Mouse (Mus musculus) mouse trophoblast stem cell (cell line): ENCODE results near the gene Slc17a2.
"Not testable (repeated sequence)": the region's sequence is repeated elsewhere in the genome, so short reads cannot be mapped to it uniquely, and the experiment has no call there.

Experiments
- in situ Hi-C, 2 experiments: fragments of 300-500 bp; cut with MseI, MboI; formaldehyde crosslinking; loops; 2 replicates in 1 of 2; 3 replicates in 1 of 2; pipeline ENCODE4 v1.15.1; 2025

The Slc17a2 gene

DNA sequence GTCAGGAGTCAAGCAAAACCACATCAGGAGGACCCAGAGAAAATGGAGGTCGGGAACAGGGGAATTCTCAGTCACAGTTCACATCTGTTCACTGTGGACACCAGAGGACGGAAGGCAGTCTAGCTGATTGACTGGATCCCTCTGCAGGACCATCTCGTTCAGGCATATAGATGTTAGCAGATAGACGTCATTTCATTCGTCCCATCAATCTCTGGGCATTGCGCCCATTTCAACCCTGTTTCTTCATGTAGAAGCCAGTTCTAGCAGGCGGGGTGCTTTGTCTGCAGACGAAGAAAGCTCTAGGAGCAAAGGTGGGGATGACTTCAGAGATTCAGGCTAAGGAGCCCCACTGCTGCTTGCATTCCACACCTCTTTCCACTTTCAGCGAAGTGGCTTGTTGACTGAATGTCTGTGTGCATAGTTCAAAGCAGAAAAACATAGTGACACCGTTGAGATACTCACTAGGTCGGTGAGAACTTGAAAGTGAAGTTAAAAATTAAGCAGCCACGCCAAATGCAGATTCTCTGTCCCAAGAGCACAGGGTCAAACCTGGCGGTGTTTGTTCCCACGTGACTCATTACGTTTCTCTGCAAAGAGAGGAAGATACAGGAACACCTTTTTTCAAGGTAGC, at the start of gene Slc17a2:
TSS of gene Slc17a2 (plus strand) at position 572 of the 631 bp plus-strand sequence.
- in situ Hi-C loops: no loop called here

- in situ Hi-C loops: no loop called here
Measured at GRCm38 (mm10) chr13:23757211-23757773, 49.5 kb upstream of the Slc17a2 start.

DNA sequence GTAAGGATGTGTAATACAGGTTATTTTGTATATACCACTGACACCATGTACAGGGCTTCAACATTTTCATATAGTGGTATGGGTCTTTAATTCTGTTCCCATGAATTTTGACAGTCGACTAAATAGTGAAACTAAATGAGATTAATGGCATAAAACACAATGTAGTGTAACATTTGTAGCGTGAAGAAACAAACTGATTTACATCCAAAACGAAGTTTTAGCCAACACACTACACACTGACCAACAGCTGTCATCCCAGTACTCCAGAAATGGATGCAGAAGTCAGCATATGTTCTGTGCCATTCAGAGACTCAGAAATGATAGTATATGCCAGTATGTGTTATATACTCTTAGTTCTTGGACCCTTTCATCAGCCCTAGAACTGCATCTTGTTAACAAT, 48.9 kb upstream of the Slc17a2 start:
- in situ Hi-C loops: no loop called here

DNA sequence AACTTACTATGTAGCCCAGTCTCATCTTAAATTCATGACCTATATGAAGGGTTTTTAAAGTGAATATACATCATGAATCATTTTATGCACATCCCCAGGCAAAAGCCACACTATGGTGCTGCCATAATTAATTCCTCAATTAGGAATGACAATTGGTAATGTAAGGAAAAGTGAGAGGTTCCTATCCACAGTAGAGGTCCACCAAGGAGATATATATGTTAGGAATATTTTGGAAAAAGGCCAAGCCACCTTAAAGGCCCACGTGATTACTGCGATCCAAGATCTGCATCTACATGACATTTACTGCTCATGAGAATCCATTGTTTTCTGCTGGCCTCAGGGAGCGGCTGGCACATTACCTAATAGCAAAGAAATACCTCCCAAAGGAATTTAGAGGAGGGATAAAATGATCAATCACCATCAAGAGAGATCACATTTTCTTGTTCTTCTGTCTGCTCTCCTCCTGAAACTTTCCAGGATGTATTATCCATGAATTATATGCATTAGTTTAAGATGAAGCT, 47.5 kb upstream of the Slc17a2 start:
- in situ Hi-C loops: no loop called here

GRCm38 (mm10) chr13:23759916-23760239, 46.9 kb upstream of the Slc17a2 start:
- in situ Hi-C loops: no loop called here

- in situ Hi-C loops: no loop called here
Measured at GRCm38 (mm10) chr13:23760240-23760971, 46.4 kb upstream of the Slc17a2 start.

DNA sequence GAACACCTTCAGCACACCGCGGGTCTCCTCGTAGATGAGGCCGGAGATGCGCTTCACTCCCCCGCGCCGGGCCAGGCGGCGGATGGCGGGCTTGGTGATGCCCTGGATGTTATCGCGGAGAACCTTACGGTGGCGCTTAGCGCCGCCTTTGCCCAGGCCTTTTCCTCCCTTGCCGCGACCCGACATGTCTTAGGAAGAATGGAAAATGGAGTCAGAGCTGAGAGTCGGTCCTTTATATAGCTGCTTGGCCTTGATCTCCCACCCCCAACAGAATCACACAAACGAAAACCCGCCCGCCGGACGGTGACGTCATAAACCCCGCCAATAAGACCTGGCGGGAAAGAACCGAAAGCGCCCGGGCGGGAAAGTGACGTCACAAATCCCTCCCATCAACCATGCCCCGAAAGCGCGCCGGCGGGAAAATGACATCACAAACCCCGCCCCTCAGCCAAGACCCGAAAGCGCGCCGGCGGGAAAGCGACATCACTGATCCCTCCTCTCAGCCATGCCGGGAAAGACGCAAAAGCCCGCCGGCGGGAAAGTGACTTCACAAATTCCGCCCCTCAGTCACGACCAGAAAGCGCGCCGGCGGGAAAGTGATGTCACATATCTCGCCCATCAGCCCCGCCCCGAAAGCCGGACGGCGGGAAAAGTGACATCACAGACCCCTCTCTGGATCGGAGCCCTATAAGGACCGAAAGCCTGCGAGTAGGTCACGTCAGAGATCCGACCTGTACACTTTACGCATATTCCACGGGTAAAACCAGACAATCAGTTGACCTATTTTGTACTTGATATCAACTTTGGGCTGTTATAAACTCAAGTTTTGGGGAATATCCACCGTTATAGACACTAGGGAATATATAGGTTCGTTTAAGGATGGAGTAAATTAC, 45.6 kb upstream of the Slc17a2 start, which contains the start of gene Hist1h4a:
TSS of gene Hist1h4a (minus strand) at position 259 of the 893 bp plus-strand sequence.
- in situ Hi-C loops: no loop called here

DNA sequence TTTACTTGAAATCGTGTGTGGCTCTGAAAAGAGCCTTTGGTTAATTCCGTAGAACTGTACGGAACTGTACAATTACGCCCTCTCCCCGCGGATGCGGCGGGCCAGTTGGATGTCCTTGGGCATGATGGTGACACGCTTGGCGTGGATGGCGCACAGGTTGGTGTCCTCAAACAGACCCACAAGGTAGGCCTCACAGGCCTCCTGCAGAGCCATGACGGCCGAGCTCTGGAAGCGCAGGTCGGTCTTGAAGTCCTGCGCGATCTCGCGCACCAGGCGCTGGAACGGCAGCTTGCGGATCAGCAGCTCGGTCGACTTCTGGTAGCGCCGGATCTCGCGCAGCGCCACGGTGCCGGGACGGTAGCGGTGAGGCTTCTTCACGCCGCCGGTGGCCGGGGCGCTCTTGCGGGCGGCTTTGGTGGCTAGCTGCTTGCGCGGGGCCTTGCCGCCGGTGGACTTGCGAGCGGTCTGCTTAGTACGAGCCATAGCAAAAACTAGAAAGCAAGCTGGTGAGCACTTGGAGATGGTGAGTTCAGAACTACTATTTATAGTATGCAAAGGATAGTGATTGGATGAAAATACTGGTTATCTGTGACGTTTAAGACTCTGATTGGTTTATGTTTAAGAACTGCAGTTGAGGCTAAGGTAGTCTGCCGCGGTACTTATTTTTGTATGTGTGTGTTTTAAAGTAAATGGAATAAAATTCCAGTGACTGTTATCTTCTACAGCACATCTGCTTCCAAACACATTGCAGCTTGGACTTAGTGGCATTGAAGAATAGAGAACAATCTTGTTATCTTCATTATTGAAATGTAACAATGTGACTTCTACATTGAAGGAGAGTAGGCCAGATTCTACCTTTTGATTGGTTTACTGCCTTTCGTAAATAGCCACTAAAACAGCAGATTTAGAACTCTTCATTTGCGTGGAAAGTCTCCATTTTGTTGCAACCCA, 44.6 kb upstream of the Slc17a2 start, which contains the start of gene Hist1h3a:
TSS of gene Hist1h3a (minus strand) at position 516 of the 951 bp plus-strand sequence.
- in situ Hi-C loops: not testable (repeated sequence)

DNA sequence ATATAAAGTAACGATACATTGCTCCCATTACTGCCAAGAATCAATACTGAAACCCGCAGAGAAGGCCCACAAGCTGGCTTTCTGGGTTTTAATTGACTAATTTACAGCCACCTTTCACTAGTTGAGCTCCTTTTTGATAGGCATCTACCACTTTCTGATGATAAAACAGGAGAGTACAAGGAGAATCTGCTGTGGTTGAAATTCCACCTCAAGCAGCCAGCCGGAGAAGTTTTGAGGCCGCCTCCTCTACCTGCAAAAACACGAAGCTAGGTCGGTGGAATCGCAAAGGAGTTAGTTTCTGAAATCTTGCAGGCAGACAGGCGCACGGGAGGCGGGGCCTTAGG, 43.6 kb upstream of the Slc17a2 start:
- in situ Hi-C loops: no loop called here

GRCm38 (mm10) chr13:23763586-23764323, 43.0 kb upstream of the Slc17a2 start, which contains the start of gene Hist1h1a:
Gene Hist1h1a (plus strand): TSS chr13:23763666.
- in situ Hi-C loops: no loop called here

GRCm38 (mm10) chr13:23764324-23765171, 42.2 kb upstream of the Slc17a2 start:
- in situ Hi-C loops: no loop called here

DNA sequence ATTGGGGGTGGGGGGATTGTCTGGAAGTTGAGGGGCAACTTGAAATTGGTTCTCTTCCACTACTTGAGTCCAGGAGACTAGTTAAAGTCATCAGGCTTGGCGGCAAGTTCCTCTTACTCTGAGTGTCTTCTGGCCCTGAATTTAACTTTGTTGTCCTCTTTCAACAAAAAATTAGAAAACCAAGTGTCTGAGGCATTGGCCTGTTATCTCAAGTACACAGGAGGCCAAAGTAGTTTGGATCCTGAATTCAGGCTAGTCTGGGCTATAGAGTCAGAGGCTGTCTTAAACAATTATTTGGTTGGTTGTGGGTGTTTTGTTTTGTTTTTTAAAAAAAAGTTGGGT, 41.6 kb upstream of the Slc17a2 start:
- in situ Hi-C loops: no loop called here

DNA sequence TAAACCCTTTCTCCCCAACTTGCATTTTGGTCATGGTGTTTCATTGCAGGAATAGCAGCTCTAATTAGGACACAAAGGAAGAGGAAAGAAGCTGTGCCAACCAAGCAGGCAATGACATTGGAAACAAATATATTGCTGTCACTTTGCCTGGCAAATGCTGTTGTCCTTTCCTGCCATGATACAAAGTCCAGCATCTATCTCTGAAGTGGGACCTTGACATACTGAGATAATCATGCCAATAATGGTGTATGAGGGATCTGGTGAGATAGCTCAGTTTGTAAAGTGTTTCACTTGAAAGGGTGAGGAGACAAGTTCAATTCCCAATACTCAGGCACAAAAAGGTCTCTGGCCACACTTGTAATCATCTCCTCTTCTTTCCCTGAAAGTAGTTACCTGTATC, 40.0 kb upstream of the Slc17a2 start:
- in situ Hi-C loops: no loop called here

- in situ Hi-C loops: no loop called here
Measured at GRCm38 (mm10) chr13:23768834-23769397, 37.9 kb upstream of the Slc17a2 start.

DNA sequence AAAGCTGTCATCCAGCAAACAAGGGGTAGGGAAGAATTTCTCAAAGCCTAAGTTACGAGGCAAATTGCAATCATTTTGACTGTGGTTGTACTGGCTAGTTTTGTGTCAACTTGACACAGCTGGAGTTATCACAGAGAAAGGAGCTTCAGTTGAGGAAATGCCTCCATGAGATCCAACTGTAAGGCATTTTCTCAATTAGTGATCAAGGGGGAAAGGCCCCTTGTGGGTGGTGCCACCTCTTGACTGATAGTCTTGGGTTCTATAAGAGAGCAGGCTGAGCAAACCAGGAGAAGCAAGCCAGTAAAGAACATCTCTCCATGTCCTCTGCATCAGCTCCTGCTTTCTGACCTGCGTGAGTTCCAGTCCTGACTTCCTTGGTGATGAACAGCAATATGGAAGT, 37.2 kb upstream of the Slc17a2 start, which contains the start of gene Trim38:
TSS of gene Trim38 (plus strand) at position 301 of the 400 bp plus-strand sequence.
- in situ Hi-C loops: not testable (repeated sequence)

- in situ Hi-C loops: no loop called here
Measured at GRCm38 (mm10) chr13:23772561-23773313, 34.1 kb upstream of the Slc17a2 start.

DNA sequence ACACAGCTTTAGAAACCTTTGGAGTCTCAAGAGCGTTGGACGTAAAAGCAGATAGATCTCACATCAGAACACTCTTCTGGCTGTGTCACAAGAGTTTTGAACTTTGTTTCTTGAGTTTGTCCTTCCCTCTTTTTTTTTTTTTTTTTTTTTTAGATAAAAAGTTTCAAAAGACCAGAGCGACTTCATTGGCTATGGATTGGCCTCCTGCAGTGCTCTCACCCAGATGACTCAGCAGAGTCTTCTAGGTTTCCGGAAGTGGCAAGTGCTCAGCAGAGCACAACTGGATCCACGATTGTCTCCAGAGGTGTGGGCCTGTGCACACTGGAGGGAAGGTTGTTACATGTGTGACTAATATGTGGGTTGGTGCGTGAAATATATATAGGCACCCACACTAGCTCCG, 28.5 kb upstream of the Slc17a2 start:
- in situ Hi-C loops: loop anchor here in 1 of 2 experiments (25.0 kb wide), 1 partner anchor 509 kb away; the partner anchor contains the start of gene Carmil1

DNA sequence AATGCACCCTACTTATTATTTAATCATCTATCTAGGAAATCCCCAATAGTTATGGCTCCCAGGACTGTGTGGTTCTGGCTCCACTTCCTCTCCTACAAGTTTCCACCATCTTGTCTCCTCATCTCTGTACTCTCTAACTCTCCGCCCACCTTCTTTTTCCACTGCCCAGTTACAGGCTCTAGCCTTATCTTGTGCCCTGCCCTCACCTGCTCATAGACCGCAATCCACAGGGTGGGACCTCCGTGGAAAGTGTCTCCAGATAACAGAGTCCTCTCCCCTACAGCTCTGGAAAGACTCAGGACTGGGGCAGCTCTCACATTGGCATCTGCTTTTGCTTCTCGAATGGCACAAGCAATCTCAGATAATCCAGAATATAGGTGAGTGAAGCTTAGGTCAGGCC, 27.8 kb upstream of the Slc17a2 start:
- in situ Hi-C loops: loop anchor here in 1 of 2 experiments (25.0 kb wide), 1 partner anchor 508 kb away; the partner anchor contains the start of gene Carmil1
